7 mouse cellular contexts compared by ENCODE assay signal in genomic region chr3:41563997-41564396, GRCm38 (mm10). TPM values are rescaled to one million over a fixed set of nuclear protein-coding genes. Genes with fewer than 3 reads are reported as not detected.
DNase-seq lines count a peak whose midpoint lies in the region; ATAC-seq and TF ChIP-seq lines count a peak whose summit lies in the region.

No protein-coding gene starts in this region.

- no peak for TF ChIP-seq CTCF in left cerebral cortex, adult 2 months (IDR thresholded peaks at IDR 0.05)

- H3K9me3 ChIP-seq in embryonic facial prominence, embryonic 12.5 days, result no peaks in the 10 kb centered on the region
- no peaks in the 10 kb centered on the region for H3K9me3 ChIP-seq in hindbrain, embryonic 13.5 days

- peak overlapping the region; percentile 77; the same call in 1 of the 2 replicates for H3K9ac ChIP-seq in embryonic facial prominence, embryonic 12.5 days
- peak overlapping the region; percentile 89 for H3K9ac ChIP-seq in hindbrain, embryonic 13.5 days

- H3K27ac ChIP-seq in left cerebral cortex, adult 2 months, result peak overlapping the region; percentile 86
- peak overlapping the region; percentile 85 for H3K27ac ChIP-seq in embryonic facial prominence, embryonic 12.5 days
- peak overlapping the region; percentile 97 for H3K27ac ChIP-seq in hindbrain, embryonic 13.5 days

- intact Hi-C loops in left cerebral cortex, adult 2 months (cut with DNase I), result loop anchor here (2.0 to 5.0 kb wide), 5 partner anchors 27 to 481 kb away; partner anchors contain the start of gene Pgrmc2

- peak overlapping the region; percentile 73 for H3K4me3 ChIP-seq in left cerebral cortex, adult 2 months
- peak overlapping the region; percentile 77 for H3K4me3 ChIP-seq in embryonic facial prominence, embryonic 12.5 days
- peak overlapping the region; percentile 79 for H3K4me3 ChIP-seq in hindbrain, embryonic 13.5 days

- no peak for ATAC-seq in embryonic facial prominence, embryonic 12.5 days (ENCODE audit: insufficient number of reproducible peaks, insufficient read depth, low FRiP score, low TSS enrichment)
- no peak for ATAC-seq in hindbrain, embryonic 13.5 days (ENCODE audit: low FRiP score)

- whole genome bisulfite sequencing in embryonic facial prominence, embryonic 12.5 days, result under 1% methylated on average over 7 of the region's 7 CpGs
- WGBS in hindbrain, embryonic 13.5 days, result under 1% methylated on average over 7 of the region's 7 CpGs

- H3K4me1 ChIP-seq in embryonic facial prominence, embryonic 12.5 days, result no peaks in the 10 kb centered on the region
- H3K4me1 ChIP-seq in hindbrain, embryonic 13.5 days (replicated peaks), result peaks cover 13% of the 10 kb centered on the region

- H3K4me2 ChIP-seq in embryonic facial prominence, embryonic 12.5 days (replicated peaks), result peak overlapping the region; percentile 97
- H3K4me2 ChIP-seq in hindbrain, embryonic 13.5 days, result peak overlapping the region; percentile 88

- DNase-seq in left cerebral cortex, adult 2 months (ENCODE audit: extremely low spot score in 1 of 2, low spot score in 2 of 2), result no peak
- no peak for DNase-seq in left cerebral cortex, adult 11 months (ENCODE audit: low spot score)
- peak; percentile 21 for DNase-seq in lung, postnatal 36 days
- DNase-seq in thymus, postnatal 4 days, result peak; percentile 36
- DNase-seq in layer of hippocampus, adult 9-11 months, result no peak

- 0 out of 2 replicates have a peak, but pooled peaks cover 3% of the 10 kb centered on the region for H3K27me3 ChIP-seq in embryonic facial prominence, embryonic 12.5 days
- H3K27me3 ChIP-seq in hindbrain, embryonic 13.5 days, result no peaks in the 10 kb centered on the region

- H3K36me3 ChIP-seq in embryonic facial prominence, embryonic 12.5 days, result no peaks in the 10 kb centered on the region
- H3K36me3 ChIP-seq in hindbrain, embryonic 13.5 days, result no peaks in the 10 kb centered on the region

RNA-seq across cellular contexts. Expression of gene Jade1, which starts 8.5 kb away (rescaled TPM):
- total RNA-seq in left cerebral cortex, adult 2 months (2021), result 10 to 100 TPM; 40.5 to 44.7 TPM
- 13.2 and 13.4 TPM in 2 replicates for polyA plus RNA-seq in embryonic facial prominence, embryonic 12.5 days (2016; fragmentation: Nextera tagmentation; extraction: Ambion mirVana)
- 11.2 and 12.4 TPM in 2 replicates for polyA plus RNA-seq in hindbrain, embryonic 13.5 days (2015; fragmentation: Nextera tagmentation; extraction: Ambion mirVana)

Comparison
In these comparisons a context has a peak if more than half of its experiments do, and no peak if none do; other contexts are left out.
1. DNase-seq: peak in lung, postnatal 36 days (single experiment) and thymus, postnatal 4 days (single experiment); none in left cerebral cortex, adult 2 months (0 of 2), left cerebral cortex, adult 11 months (single experiment) and layer of hippocampus, adult 9-11 months (single experiment).
2. Peak in every context shown above with its lines, with median percentiles within 50 percentile points of each other: H3K27ac ChIP-seq and H3K4me3 ChIP-seq.